ENCODE assay signal across 17 mouse cellular contexts in genomic region chr12:9689541-9689940, GRCm38 (mm10).
DNase-seq lines count a peak whose midpoint lies in the region; ATAC-seq and TF ChIP-seq lines count a peak whose summit lies in the region.
"Had no signal": no experiment of that assay in that cellular context is flagged by ENCODE, and none has a peak within 500 bp of the region (broad histone marks: within the 10 kb centered on the region; RNA-seq: fewer than 3 reads in every experiment).

No protein-coding gene starts in this region.

- ATAC-seq in megakaryocyte-erythroid progenitor cell, adult 5-6 weeks (replicated peaks; ENCODE audit: low FRiP score, low TSS enrichment, poor library complexity, severe bottlenecking): no peak
- ATAC-seq: activated CD4-positive, CD25-positive, alpha-beta regulatory T cell, adult 4 months; liver, embryonic 12.5 days; lung, postnatal 0 days had no signal

- no peaks in the 10 kb centered on the region for H3K36me3 ChIP-seq in heart, adult 2 months (ENCODE audit: control insufficient read depth, insufficient read depth, low read length)
- H3K36me3 ChIP-seq: G1E; kidney, embryonic 15.5 days; liver, embryonic 12.5 days; midbrain, embryonic 12.5 days had no signal

- no peak for TF ChIP-seq POLR2A in heart, adult 2 months (IDR thresholded peaks at IDR 0.05; ENCODE audit: insufficient read depth, low read depth, low read length)

- intact Hi-C loops in heart, adult 2 months (cut with DNase I): no loop called here

- no peaks in the 10 kb centered on the region for H3K79me2 ChIP-seq in heart, adult 2 months (replicated peaks; ENCODE audit: control insufficient read depth, insufficient read depth, low read length)

- TF ChIP-seq EP300 in heart, adult 2 months (IDR thresholded peaks at IDR 0.05; ENCODE audit: insufficient read depth, low read depth, low read length): no peak

- no peak overlapping the region for H3K27ac ChIP-seq in heart, adult 2 months
- H3K27ac ChIP-seq: kidney, embryonic 15.5 days; liver, embryonic 12.5 days; midbrain, embryonic 12.5 days had no signal

- no peak overlapping the region for H3K4me3 ChIP-seq in heart, adult 2 months
- H3K4me3 ChIP-seq: kidney, embryonic 15.5 days; liver, embryonic 12.5 days; midbrain, embryonic 12.5 days had no signal

- no peaks in the 10 kb centered on the region for H3K27me3 ChIP-seq in heart, adult 2 months (ENCODE audit: control insufficient read depth, insufficient read depth, low read length)
- H3K27me3 ChIP-seq: kidney, embryonic 15.5 days; liver, embryonic 12.5 days; midbrain, embryonic 12.5 days had no signal

- no peak overlapping the region for H3K9ac ChIP-seq in heart, adult 2 months (ENCODE audit: low read depth, low read length)
- H3K9ac ChIP-seq: kidney, embryonic 15.5 days; liver, embryonic 12.5 days; midbrain, embryonic 12.5 days had no signal

- H3K4me1 ChIP-seq in heart, adult 2 months (ENCODE audit: control insufficient read depth, insufficient read depth, low read length): no peaks in the 10 kb centered on the region
- H3K4me1 ChIP-seq: kidney, embryonic 15.5 days; liver, embryonic 12.5 days; midbrain, embryonic 12.5 days had no signal

- no peak for TF ChIP-seq CTCF in heart, adult 2 months (IDR thresholded peaks at IDR 0.05)

- peak; percentile 92 for DNase-seq in heart, adult 11 months
- DNase-seq in heart, adult 2 months: no peak
- DNase-seq in 3T3-L1 (ENCODE audit: low read depth, low spot score): peak; percentile 80
- DNase-seq in frontal cortex, adult 2 months (ENCODE audit: extremely low spot score in 1 of 2, low spot score in 1 of 2): peak; percentile 46 to 62
- peak; percentile 32 to 33 for DNase-seq in left cerebral cortex, adult 9 months (ENCODE audit: low spot score in 2 of 2)
- no peak for DNase-seq in cerebellum, adult 8-10 months
- DNase-seq in cerebellum, postnatal 25 days: no peak
- DNase-seq: cerebellum, adult 2 months; embryo, embryonic 11 days; heart, postnatal 36 days had no signal

- 69% methylated on average over 4 of the region's 4 CpGs for WGBS in heart, adult 2 months

Comparison
In these comparisons a context has a peak if more than half of its experiments do, and no peak if none do; other contexts are left out.
1. DNase-seq: peak in heart, adult 11 months (single experiment), 3T3-L1 (single experiment), frontal cortex, adult 2 months (2 of 2) and left cerebral cortex, adult 9 months (2 of 2); none in heart, adult 2 months (0 of 2), cerebellum, adult 8-10 months (single experiment) and cerebellum, postnatal 25 days (0 of 2).